Mouse (Mus musculus) CH12.LX (cell line): ENCODE results near the gene 1700016K19Rik. TPM values are rescaled to one million over a fixed set of nuclear protein-coding genes. Genes with fewer than 3 reads are reported as not detected.

Source experiments
- DNase-seq: peaks from one replicate; pipeline ENCODE4 v3.0.0-alpha.2; 2013; ENCODE audit errors: extremely low read depth
- H3K27ac ChIP-seq: 2 replicates; pipeline ENCODE4 v1.5.1; 2012; ENCODE audit warnings: low read depth, mild to moderate bottlenecking, control low read depth, moderate library complexity; ENCODE audit not compliant: insufficient read depth
- H3K27me3 ChIP-seq: replicated peaks from 2 replicates; pipeline ENCODE3; 2012; ENCODE audit warnings: inconsistent platforms
- H3K36me3 ChIP-seq, 2 experiments: replicated peaks in 1 of 2; 2 replicates each; pipeline versions ENCODE3 to v1.6.1; 2012; ENCODE audit warnings: inconsistent platforms in 1 of 2, low read length in 1 of 2, mild to moderate bottlenecking in 1 of 2, mixed read lengths in 1 of 2, moderate library complexity in 1 of 2; ENCODE audit not compliant: control insufficient read depth in 1 of 2, insufficient read depth in 1 of 2
- H3K4me1 ChIP-seq, 2 experiments: 2 replicates each; pipeline ENCODE4 v1.6.1; 2012; ENCODE audit warnings: inconsistent platforms in 1 of 2, moderate library complexity in 1 of 2; ENCODE audit not compliant: insufficient read depth in 2 of 2, control insufficient read depth in 1 of 2
- H3K4me2 ChIP-seq: 2 replicates; pipeline ENCODE4 v1.6.1; 2012; ENCODE audit warnings: low read depth, mild to moderate bottlenecking, control low read depth; ENCODE audit not compliant: poor library complexity, insufficient read depth, severe bottlenecking
- H3K4me3 ChIP-seq, 3 experiments: fragments of 150-350 bp in 1 of 3; sonication (generic) in 1 of 3; replicated peaks in 1 of 3; 2 replicates each; pipeline versions ENCODE3 to v1.5.1; 2011 to 2012; ENCODE audit warnings: low read depth in 2 of 3, low read length in 2 of 3, mild to moderate bottlenecking in 2 of 3, moderate library complexity in 2 of 3, control low read depth in 1 of 3, improper control_type of control experiment in 1 of 3, inconsistent platforms in 1 of 3, mixed read lengths in 1 of 3; ENCODE audit not compliant: poor library complexity in 1 of 3
- H3K79me2 ChIP-seq: replicated peaks from 2 replicates; pipeline ENCODE4 v1.6.1; 2012; ENCODE audit warnings: mild to moderate bottlenecking, moderate library complexity; ENCODE audit not compliant: control insufficient read depth, poor library complexity, insufficient read depth, severe bottlenecking; ENCODE audit errors: extremely low read depth
- H3K9ac ChIP-seq: 2 replicates; pipeline ENCODE4 v1.6.1; 2012; ENCODE audit warnings: low read depth, mild to moderate bottlenecking, control low read depth, moderate library complexity; ENCODE audit not compliant: insufficient read depth
- H3K9me3 ChIP-seq: replicated peaks from 2 replicates; pipeline ENCODE3; 2012; ENCODE audit warnings: low read length, inconsistent platforms, mixed read lengths
- E2F4 ChIP-seq: IDR thresholded peaks from 2 replicates; pipeline ENCODE4 v1.6.1; 2011; ENCODE audit warnings: low read depth, low read length, improper control_type of control experiment; ENCODE audit not compliant: insufficient replicate concordance
- EP300 ChIP-seq: IDR thresholded peaks from 2 replicates; pipeline ENCODE4 v1.6.1; 2011; ENCODE audit warnings: low read length, improper control_type of control experiment
- ETS1 ChIP-seq: conservative IDR thresholded peaks from 2 replicates; pipeline ENCODE4 v1.6.1; 2012; ENCODE audit warnings: low read depth, mild to moderate bottlenecking, inconsistent platforms, low read length, improper control_type of control experiment, moderate library complexity
- GABPA ChIP-seq: IDR thresholded peaks from 2 replicates; pipeline ENCODE4 v1.6.1; 2012; ENCODE audit warnings: low read depth, low read length, improper control_type of control experiment, inconsistent platforms; ENCODE audit not compliant: insufficient replicate concordance
- HCFC1 ChIP-seq: IDR thresholded peaks from 2 replicates; pipeline ENCODE4 v1.6.1; 2012; ENCODE audit warnings: low read depth, mild to moderate bottlenecking, inconsistent platforms, low read length, improper control_type of control experiment
- JUND ChIP-seq: conservative IDR thresholded peaks from 2 replicates; pipeline ENCODE4 v1.6.1; 2011; ENCODE audit warnings: low read depth, low read length, improper control_type of control experiment
- MAFK ChIP-seq: IDR thresholded peaks from 2 replicates; pipeline ENCODE4 v1.6.1; 2011; ENCODE audit warnings: low read length, improper control_type of control experiment; ENCODE audit not compliant: insufficient replicate concordance
- NELFE ChIP-seq: IDR thresholded peaks from 2 replicates; pipeline ENCODE4 v1.6.1; 2011; ENCODE audit warnings: low read depth, low read length, improper control_type of control experiment
- NRF1 ChIP-seq: IDR thresholded peaks from 2 replicates; pipeline ENCODE4 v1.6.1; 2014; ENCODE audit warnings: low read depth, mild to moderate bottlenecking, inconsistent platforms, low read length, improper control_type of control experiment, moderate library complexity
- RCOR1 ChIP-seq: conservative IDR thresholded peaks from 2 replicates; pipeline ENCODE4 v1.6.1; 2012; ENCODE audit warnings: low read depth, mild to moderate bottlenecking, inconsistent platforms, low read length, improper control_type of control experiment
- SMC3 ChIP-seq: IDR thresholded peaks from 2 replicates; pipeline ENCODE4 v1.6.1; 2011; ENCODE audit warnings: low read depth, low read length, improper control_type of control experiment
- TBP ChIP-seq: conservative IDR thresholded peaks from 2 replicates; pipeline ENCODE4 v1.6.1; 2011; ENCODE audit warnings: low read depth, low read length, improper control_type of control experiment
- TCF12 ChIP-seq: IDR thresholded peaks from 2 replicates; pipeline ENCODE4 v1.6.1; 2014; ENCODE audit warnings: low read depth, mild to moderate bottlenecking, inconsistent platforms, low read length, improper control_type of control experiment
- USF1 ChIP-seq: IDR thresholded peaks from 2 replicates; pipeline ENCODE4 v1.6.1; 2014; ENCODE audit warnings: low read depth, mild to moderate bottlenecking, inconsistent platforms, low read length, improper control_type of control experiment
- ZNF384 ChIP-seq: IDR thresholded peaks from 2 replicates; pipeline ENCODE4 v1.6.1; 2012; ENCODE audit warnings: low read depth, low read length, improper control_type of control experiment, inconsistent platforms
- dilution Hi-C: fragments of 300-500 bp; cut with MboI; formaldehyde crosslinking; loops from 2 replicates; pipeline ENCODE4 v1.14.3; 2020; ENCODE audit warnings: low sequenced_read_pairs; ENCODE audit not compliant: extremely low pct_unique_long_range_greater_than_20kb, extremely low pct_ligation_motif_present
- in situ Hi-C: fragments of 300-500 bp; cut with MboI; formaldehyde crosslinking; loops from 3 replicates; pipeline ENCODE4 v1.14.3; 2019; ENCODE audit warnings: low sequenced_read_pairs, low pct_ligation_motif_present, low pct_unique_long_range_greater_than_20kb, mixed read lengths
- polyA plus RNA-seq: library from polyadenylated mRNA; unstranded; fragments of >175 nt; gene quantifications from 2 replicates; pipeline ENCODE4 v1.2.1, GENCODE M21; 2012; ENCODE audit warnings: low read depth; ENCODE audit not compliant: insufficient read length
- total RNA-seq, 2 experiments: library from RNA; depleted of rRNA; stranded (reverse); fragments of 300-350 nt in 1 of 2; fragments of >200 nt in 1 of 2; gene quantifications; 2 replicates each; pipeline ENCODE4 v1.2.3; 2012 to 2014

The 1700016K19Rik gene
- total and polyA plus RNA-seq, 3 experiments, result 0.76 TPM; not detected in 2

GRCm38 (mm10) chr11:76042882-76043281 lies 43.2 kb downstream of the 1700016K19Rik start:
- no peaks in the 10 kb centered on the region for H3K4me1 ChIP-seq
- no peak overlapping the region for H3K4me3 ChIP-seq
- no peak overlapping the region for H3K27ac ChIP-seq
- no peaks in the 10 kb centered on the region for H3K9me3 ChIP-seq
- peaks cover 2% of the 10 kb centered on the region for H3K27me3 ChIP-seq
- no peak overlapping the region for H3K9ac ChIP-seq
- TF ChIP-seq E2F4 (no peak), EP300 (no peak), ETS1 (no peak), USF1 (no peak), MAFK (no peak), GABPA (no peak), JUND (no peak), NRF1 (no peak), NELFE (no peak), ZNF384 (no peak), TBP (no peak), SMC3 (no peak), TCF12 (no peak), RCOR1 (no peak)
- H3K36me3 ChIP-seq, result peaks cover 18 to 37% of the 10 kb centered on the region in 2 experiments
- in situ Hi-C loops, result no loop called here
- no peaks in the 10 kb centered on the region for H3K79me2 ChIP-seq
- H3K4me2 ChIP-seq, result no peak overlapping the region
- dilution Hi-C loops, result no loop called here
- no peak for DNase-seq

GRCm38 (mm10) chr11:76044468-76044867 lies 44.8 kb downstream of the 1700016K19Rik start:
- no peak overlapping the region for H3K4me2 ChIP-seq
- no peak overlapping the region for H3K27ac ChIP-seq
- in situ Hi-C loops (no loop called here), dilution Hi-C loops (no loop called here)
- H3K79me2 ChIP-seq, result no peaks in the 10 kb centered on the region
- H3K4me1 ChIP-seq, result no peaks in the 10 kb centered on the region
- H3K36me3 ChIP-seq, result peaks cover 18 to 46% of the 10 kb centered on the region in 2 experiments
- no peak overlapping the region for H3K9ac ChIP-seq
- no peak for DNase-seq
- TF ChIP-seq EP300, result no peak
- TF ChIP-seq SMC3, result no peak
- TF ChIP-seq HCFC1, result no peak
- no peak for TF ChIP-seq TCF12
- no peaks in the 10 kb centered on the region for H3K9me3 ChIP-seq
- H3K4me3 ChIP-seq, result no peak overlapping the region
- no peaks in the 10 kb centered on the region for H3K27me3 ChIP-seq
